Mouse (Mus musculus) ovary, postnatal 10 days (tissue): ENCODE results near the gene Kat8.
"Not testable (repeated sequence)": the region's sequence is repeated elsewhere in the genome, so short reads cannot be mapped to it uniquely, and the experiment has no call there.

Source experiments
- DNase-seq: peaks from one replicate; pipeline ENCODE4 v3.0.0; 2022; ENCODE audit warnings: low spot score

The Kat8 gene

GRCm38 (mm10) chr7:127912190-127912871 is at the start of gene Kat8:
Kat8 (plus strand) TSS chr7:127912516.
- DNase-seq = peak; percentile 73

GRCm38 (mm10) chr7:127866434-127866833 is 45.9 kb upstream of the Kat8 start:
- no peak for DNase-seq

GRCm38 (mm10) chr7:127867641-127868040 is 44.7 kb upstream of the Kat8 start:
- DNase-seq = no peak

GRCm38 (mm10) chr7:127869149-127869810 is 43.0 kb upstream of the Kat8 start:
- DNase-seq = no peak

- DNase-seq = no peak
Measured at GRCm38 (mm10) chr7:127870136-127870821, 42.0 kb upstream of the Kat8 start.

- peak; percentile 27 for DNase-seq
Measured at GRCm38 (mm10) chr7:127874812-127875626, 37.3 kb upstream of the Kat8 start.

- DNase-seq = peak; percentile 70
Measured at GRCm38 (mm10) chr7:127875627-127876001, 36.7 kb upstream of the Kat8 start.

GRCm38 (mm10) chr7:127876041-127876466 is 36.3 kb upstream of the Kat8 start, which contains the start of gene Zfp646:
Zfp646 (plus strand) TSS chr7:127876221.
- no peak for DNase-seq

- peak; percentile 85 for DNase-seq
Measured at GRCm38 (mm10) chr7:127876467-127877348, 35.6 kb upstream of the Kat8 start, which contains the start of gene Zfp668. Zfp668 (minus strand) TSS chr7:127876828.

- no peak for DNase-seq
Measured at GRCm38 (mm10) chr7:127879301-127879700, 33.0 kb upstream of the Kat8 start.

GRCm38 (mm10) chr7:127880431-127880830 is 31.9 kb upstream of the Kat8 start:
- DNase-seq = no peak

GRCm38 (mm10) chr7:127885951-127886350 is 26.4 kb upstream of the Kat8 start:
- no peak for DNase-seq

GRCm38 (mm10) chr7:127886551-127886950 is 25.8 kb upstream of the Kat8 start:
- DNase-seq = no peak

GRCm38 (mm10) chr7:127887191-127887590 is 25.1 kb upstream of the Kat8 start:
- DNase-seq = no peak

- no peak for DNase-seq
Measured at GRCm38 (mm10) chr7:127887781-127888180, 24.5 kb upstream of the Kat8 start.

GRCm38 (mm10) chr7:127888821-127889220 is 23.5 kb upstream of the Kat8 start:
- DNase-seq = no peak

- DNase-seq = no peak
Measured at GRCm38 (mm10) chr7:127890798-127891197, 21.5 kb upstream of the Kat8 start, which contains the start of gene Prss53. Prss53 (minus strand) TSS chr7:127890970.

- no peak for DNase-seq
Measured at GRCm38 (mm10) chr7:127894480-127894879, 17.8 kb upstream of the Kat8 start.

- DNase-seq = peak; percentile 72
Measured at GRCm38 (mm10) chr7:127895442-127895841, 16.9 kb upstream of the Kat8 start, which contains the start of the genes Gm21974 and Vkorc1. Gm21974 (minus strand) TSS chr7:127895454. Vkorc1 (minus strand) TSS chr7:127895617.

- DNase-seq = not testable (repeated sequence)
Measured at GRCm38 (mm10) chr7:127895891-127896290, 16.4 kb upstream of the Kat8 start.

GRCm38 (mm10) chr7:127896384-127896783 is 15.9 kb upstream of the Kat8 start:
- DNase-seq = no peak
